Mouse (Mus musculus) liver, embryonic 14.5 days (tissue): Measurements from ENCODE around the gene Ak8. TPM values are rescaled to one million over a fixed set of nuclear protein-coding genes. Genes with fewer than 3 reads are reported as not detected.
A peak's percentile ranks its signal among the peaks of the same experiment; 100 is the strongest.

Source experiments
- ATAC-seq: fragments of 200-750 bp; cut with Nextera tagmentation; 2 replicates; pipeline ENCODE4 v1.8.0; 2017; ENCODE audit warnings: moderate number of reproducible peaks, mild to moderate bottlenecking, moderate library complexity; ENCODE audit not compliant: insufficient read depth
- DNase-seq, 3 experiments: peaks; one replicate each; pipeline ENCODE4 v3.0.0-alpha.2; 2012 to 2013; ENCODE audit warnings: low read depth in 3 of 3, low spot score in 3 of 3
- H3K27ac ChIP-seq: fragments of 300-500 bp; sonication (generic); 2 replicates; pipeline ENCODE4 v1.5.1; 2014; ENCODE audit warnings: moderate library complexity, mild to moderate bottlenecking, control low read depth, inconsistent platforms
- H3K27me3 ChIP-seq: fragments of 300-500 bp; sonication (generic); 2 replicates; pipeline ENCODE4 v1.6.1; 2014; ENCODE audit warnings: mild to moderate bottlenecking, low read length, moderate library complexity; ENCODE audit not compliant: control insufficient read depth, insufficient read depth
- H3K36me3 ChIP-seq: fragments of 300-500 bp; sonication (generic); replicated peaks from 2 replicates; pipeline ENCODE4 v1.6.1; 2014; ENCODE audit warnings: low read depth; ENCODE audit not compliant: control insufficient read depth, insufficient read depth
- H3K4me1 ChIP-seq, 2 experiments: fragments of 200-500 bp in 1 of 2; fragments of 300-500 bp in 1 of 2; sonication (generic) in 1 of 2; replicated peaks; 2 replicates each; pipeline ENCODE4 v1.6.1; 2012 to 2014; ENCODE audit warnings: antibody characterized with exemption in 1 of 2, inconsistent platforms in 1 of 2, low read length in 1 of 2; ENCODE audit not compliant: control insufficient read depth in 2 of 2, insufficient read depth in 2 of 2
- H3K4me2 ChIP-seq: fragments of 300-500 bp; sonication (generic); 2 replicates; pipeline ENCODE4 v1.6.1; 2014; ENCODE audit warnings: low read depth, mild to moderate bottlenecking, control low read depth, moderate library complexity
- H3K4me3 ChIP-seq, 2 experiments: fragments of 200-500 bp in 1 of 2; fragments of 300-500 bp in 1 of 2; sonication (generic) in 1 of 2; 2 replicates each; pipeline ENCODE4 v1.5.1; 2012 to 2014; ENCODE audit warnings: low read depth in 2 of 2, low read length in 2 of 2, mild to moderate bottlenecking in 2 of 2, control low read depth in 1 of 2, inconsistent platforms in 1 of 2, moderate library complexity in 1 of 2; ENCODE audit not compliant: insufficient read depth in 1 of 2
- H3K9ac ChIP-seq: fragments of 300-500 bp; sonication (generic); replicated peaks from 2 replicates; pipeline ENCODE4 v1.6.1; 2014; ENCODE audit warnings: mild to moderate bottlenecking, control low read depth, moderate library complexity
- H3K9me3 ChIP-seq: fragments of 300-500 bp; sonication (generic); 2 replicates; pipeline ENCODE4 v1.6.1; 2016; ENCODE audit warnings: low read length, mixed read lengths; ENCODE audit not compliant: control insufficient read depth
- CTCF ChIP-seq: IDR thresholded peaks from 2 replicates; pipeline ENCODE4 v1.5.1; 2016; ENCODE audit warnings: antibody characterized with exemption, low read depth, control low read depth
- EP300 ChIP-seq: IDR thresholded peaks from 2 replicates; pipeline ENCODE4 v1.6.1; 2016; ENCODE audit warnings: antibody characterized with exemption, low read depth
- WGBS: fragments of 180-500 bp; shearing (Covaris S2); extraction: QIAGEN DNeasy Blood & Tissue Kit; methylation state at CpG from one replicate; pipeline ENCODE4 v1.1.7; 2014; ENCODE audit not compliant: insufficient replicate concordance; 5-methylcytosine and 5-hydroxymethylcytosine counted together
- polyA plus RNA-seq, 2 experiments: library from polyadenylated mRNA; depleted of rRNA in 1 of 2; stranded (reverse) in 1 of 2; unstranded in 1 of 2; fragments of >200 nt; fragmentation: Nextera tagmentation in 1 of 2; extraction: Ambion mirVana in 1 of 2; gene quantifications; 2 replicates each; pipeline versions ENCODE4 v1.2.1 to v1.2.3; 2012 to 2014

The Ak8 gene
- polyA plus RNA-seq, 2 experiments = 0.18 to 0.24 TPM

GRCm38 (mm10) chr2:28767041-28767440 is 67.1 kb downstream of the Ak8 start:
- DNase-seq = peak in 1 of 3 experiments; percentile 9
- H3K27me3 ChIP-seq = no peaks in the 10 kb centered on the region
- WGBS = 55% methylated on average over 2 of the region's 2 CpGs
- H3K4me3 ChIP-seq = no peak overlapping the region
- H3K4me1 ChIP-seq = peaks cover 0 to 12% of the 10 kb centered on the region in 2 experiments; a peak in 2 of 4 replicates
- no peaks in the 10 kb centered on the region for H3K36me3 ChIP-seq
- no peak overlapping the region for H3K4me2 ChIP-seq
- peak; percentile 41; the same call in 1 of the 2 replicates for ATAC-seq
- no peak overlapping the region for H3K9ac ChIP-seq
- H3K27ac ChIP-seq = no peak overlapping the region
- no peaks in the 10 kb centered on the region for H3K9me3 ChIP-seq
- no peak for TF ChIP-seq CTCF
- no peak for TF ChIP-seq EP300

- H3K4me2 ChIP-seq = no peak overlapping the region
- no peak for TF ChIP-seq EP300
- no peak for TF ChIP-seq CTCF
Observed at GRCm38 (mm10) chr2:28770697-28771096, 70.7 kb downstream of the Ak8 start.

DNA sequence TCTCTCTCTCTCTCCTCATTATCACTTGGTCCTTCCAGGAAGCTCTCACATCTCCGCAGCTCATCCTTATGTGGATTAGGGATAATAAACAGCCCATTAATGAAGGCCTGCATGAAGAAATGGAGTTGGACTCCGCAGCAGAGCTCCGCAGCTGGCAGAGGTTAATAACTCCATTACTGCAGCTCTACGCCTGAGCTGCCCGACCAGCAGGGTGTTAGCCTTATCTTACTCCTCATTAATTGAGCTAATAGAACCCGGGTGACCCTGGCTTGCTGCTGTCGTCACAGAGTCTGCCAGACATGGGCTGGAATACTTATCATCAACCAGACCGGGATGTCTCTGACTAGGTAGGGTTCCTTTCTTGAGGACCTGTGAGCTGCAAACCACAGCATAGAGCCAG is 74.1 kb downstream of the Ak8 start:
- H3K27ac ChIP-seq = no peak overlapping the region
- ATAC-seq (no peak), DNase-seq (no peak)
- no peaks in the 10 kb centered on the region for H3K9me3 ChIP-seq
- H3K4me3 ChIP-seq = no peak overlapping the region
- H3K27me3 ChIP-seq = no peaks in the 10 kb centered on the region
- no peaks in the 10 kb centered on the region for H3K4me1 ChIP-seq
- H3K4me2 ChIP-seq = no peak overlapping the region
- TF ChIP-seq CTCF (no peak), EP300 (no peak)
- no peaks in the 10 kb centered on the region for H3K36me3 ChIP-seq
- 52% methylated on average over 8 of the region's 8 CpGs for WGBS
- no peak overlapping the region for H3K9ac ChIP-seq

More at GRCm38 (mm10) chr2:28770697-28771096, 70.7 kb downstream of the Ak8 start:
- WGBS = 21% methylated on average over 5 of the region's 5 CpGs
- ATAC-seq (no peak), DNase-seq (no peak)
- H3K4me3 ChIP-seq = no peak overlapping the region
- H3K36me3 ChIP-seq = no peaks in the 10 kb centered on the region
- no peaks in the 10 kb centered on the region for H3K27me3 ChIP-seq
- no peak overlapping the region for H3K27ac ChIP-seq
- no peak overlapping the region for H3K9ac ChIP-seq
- peaks cover 0 to 11% of the 10 kb centered on the region in 2 experiments; a peak in 2 of 4 replicates for H3K4me1 ChIP-seq
- no peaks in the 10 kb centered on the region for H3K9me3 ChIP-seq

DNA sequence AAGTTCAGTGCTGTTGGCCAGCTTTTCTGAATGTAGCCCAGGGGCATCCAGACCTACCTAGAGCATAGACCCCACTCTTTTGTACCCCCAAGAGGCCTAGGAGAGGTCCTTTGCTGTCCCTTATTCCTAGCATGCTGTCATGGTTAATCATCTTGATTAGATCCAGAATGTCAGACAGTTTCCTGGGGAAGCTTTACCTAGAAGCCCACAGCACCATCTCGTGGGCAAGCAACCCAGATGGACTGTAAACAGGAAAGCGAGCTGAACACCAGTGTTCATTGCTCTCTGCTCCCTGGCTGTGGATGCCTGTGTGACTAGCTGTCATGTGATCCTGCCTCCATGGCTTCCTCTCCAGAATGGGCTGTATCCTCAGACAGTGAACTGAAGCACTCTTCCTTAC is 76.8 kb downstream of the Ak8 start:
- DNase-seq (no peak), ATAC-seq (no peak)
- H3K4me3 ChIP-seq = no peak overlapping the region
- H3K36me3 ChIP-seq = no peaks in the 10 kb centered on the region
- no peak overlapping the region for H3K27ac ChIP-seq
- 32% methylated on average over 2 of the region's 2 CpGs for WGBS
- TF ChIP-seq EP300 (no peak), CTCF (peak; percentile 37)
- H3K9me3 ChIP-seq = no peaks in the 10 kb centered on the region
- H3K4me1 ChIP-seq = no peaks in the 10 kb centered on the region
- H3K4me2 ChIP-seq = no peak overlapping the region
- no peak overlapping the region for H3K9ac ChIP-seq
- H3K27me3 ChIP-seq = no peaks in the 10 kb centered on the region

GRCm38 (mm10) chr2:28780001-28780782 is 80.2 kb downstream of the Ak8 start:
- H3K9me3 ChIP-seq = no peaks in the 10 kb centered on the region
- H3K4me2 ChIP-seq = no peak overlapping the region
- no peak overlapping the region for H3K9ac ChIP-seq
- H3K27ac ChIP-seq = no peak overlapping the region
- WGBS = 65% methylated on average over 16 of the region's 16 CpGs
- H3K27me3 ChIP-seq = no peaks in the 10 kb centered on the region
- no peak for DNase-seq
- H3K4me3 ChIP-seq = no peak overlapping the region
- no peak for ATAC-seq
- H3K36me3 ChIP-seq = no peaks in the 10 kb centered on the region
- no peak for TF ChIP-seq CTCF
- no peaks in the 10 kb centered on the region for H3K4me1 ChIP-seq
